Mouse (Mus musculus) retina, postnatal 1 day (tissue): ENCODE data around the gene Mtcl1.

Experiments
- DNase-seq: peaks from one replicate; pipeline ENCODE4 v3.0.0-alpha.2; 2012

Gene Mtcl1

GRCm38 (mm10) chr17:66405601-66406000, 43.9 kb downstream of the Mtcl1 start:
- DNase-seq: no peak

- peak; percentile 57 for DNase-seq
Measured at GRCm38 (mm10) chr17:66404883-66405590, 44.5 kb downstream of the Mtcl1 start.

GRCm38 (mm10) chr17:66402791-66403470, 46.6 kb downstream of the Mtcl1 start:
- peak; percentile 18 for DNase-seq

- DNase-seq: peak; percentile 70
Measured at GRCm38 (mm10) chr17:66401596-66402265, 47.8 kb downstream of the Mtcl1 start.

- no peak for DNase-seq
Measured at GRCm38 (mm10) chr17:66399780-66400179, 49.8 kb downstream of the Mtcl1 start.

- peak; percentile 73 for DNase-seq
Measured at GRCm38 (mm10) chr17:66394571-66394970, 55.0 kb downstream of the Mtcl1 start.

GRCm38 (mm10) chr17:66388307-66388706, 61.2 kb downstream of the Mtcl1 start:
- no peak for DNase-seq

GRCm38 (mm10) chr17:66381338-66381737, 68.2 kb downstream of the Mtcl1 start:
- DNase-seq: no peak

GRCm38 (mm10) chr17:66379900-66380857, 69.4 kb downstream of the Mtcl1 start:
- DNase-seq: no peak

GRCm38 (mm10) chr17:66379308-66379707, 70.2 kb downstream of the Mtcl1 start:
- DNase-seq: no peak

- DNase-seq: no peak
Measured at GRCm38 (mm10) chr17:66378127-66378526, 71.4 kb downstream of the Mtcl1 start.

- no peak for DNase-seq
Measured at GRCm38 (mm10) chr17:66374633-66375272, 74.8 kb downstream of the Mtcl1 start.

GRCm38 (mm10) chr17:66370867-66371266, 78.7 kb downstream of the Mtcl1 start:
- no peak for DNase-seq

GRCm38 (mm10) chr17:66369777-66370176, 79.8 kb downstream of the Mtcl1 start:
- DNase-seq: no peak

GRCm38 (mm10) chr17:66368127-66368526, 81.4 kb downstream of the Mtcl1 start:
- DNase-seq: no peak

GRCm38 (mm10) chr17:66365664-66366063, 83.9 kb downstream of the Mtcl1 start:
- DNase-seq: no peak

GRCm38 (mm10) chr17:66365293-66365642, 84.3 kb downstream of the Mtcl1 start:
- no peak for DNase-seq

GRCm38 (mm10) chr17:66364525-66365292, 84.8 kb downstream of the Mtcl1 start:
- no peak for DNase-seq

GRCm38 (mm10) chr17:66363852-66364524, 85.6 kb downstream of the Mtcl1 start:
- DNase-seq: no peak

- DNase-seq: no peak
Measured at GRCm38 (mm10) chr17:66362287-66363016, 87.1 kb downstream of the Mtcl1 start.
